Mouse (Mus musculus) kidney, adult 18-20 months (tissue): Measurements from ENCODE around the gene Dusp9.

ENCODE experiments used
- DNase-seq: peaks from one replicate; pipeline ENCODE4 v3.0.0; 2021

Gene Dusp9

DNA sequence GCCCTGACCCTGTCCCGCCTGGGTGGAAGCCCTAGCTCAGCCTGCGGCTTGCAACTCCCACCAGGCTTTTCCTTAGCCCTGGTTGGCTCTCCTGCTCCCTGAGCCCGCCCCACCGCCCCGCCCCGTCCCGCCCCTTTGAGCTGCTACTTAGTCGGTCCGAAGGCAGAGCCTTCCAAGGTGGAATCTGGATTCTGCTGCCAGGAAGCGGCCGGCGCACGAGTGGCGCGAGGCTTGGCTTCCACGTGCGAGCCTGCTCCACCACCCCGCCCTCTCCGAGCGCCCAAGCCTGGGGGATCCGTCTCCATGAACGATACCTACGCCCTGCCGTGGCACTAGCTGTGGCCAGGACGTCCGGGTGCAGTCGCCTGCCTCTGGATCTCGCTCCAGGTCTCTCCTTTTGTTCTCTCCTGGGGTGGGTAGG lies at the start of gene Dusp9:
Gene Dusp9 (plus strand): TSS at position 165 of the 421 bp plus-strand sequence.
- peak; percentile 48 for DNase-seq

DNA sequence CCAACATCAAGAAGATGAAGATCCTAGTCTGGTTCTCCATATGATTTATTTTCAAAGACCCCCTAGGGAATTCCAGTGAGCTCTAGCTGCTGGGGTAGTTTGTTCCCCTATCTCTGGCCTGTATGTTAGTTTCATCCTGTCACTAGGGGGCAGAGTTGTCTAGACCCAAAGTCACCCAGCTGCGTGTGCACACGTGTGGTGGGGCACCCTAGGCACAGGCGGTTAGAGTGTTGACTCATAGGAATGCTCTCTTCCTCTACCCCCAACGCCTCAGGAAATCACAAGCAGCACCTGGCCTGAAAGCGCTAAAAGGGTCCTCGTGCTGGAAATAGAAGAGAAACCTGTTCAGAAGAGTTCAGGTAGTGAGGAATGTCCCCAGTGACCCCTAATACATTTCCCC lies 46.0 kb upstream of the Dusp9 start:
- peak; percentile 15 for DNase-seq

- no peak for DNase-seq
These were observed 44.6 kb upstream of the Dusp9 start for GRCm38 (mm10) chrX:73594451-73595121.

- no peak for DNase-seq
These were observed 43.8 kb upstream of the Dusp9 start for GRCm38 (mm10) chrX:73595297-73595938.

GRCm38 (mm10) chrX:73601456-73601855 lies 37.8 kb upstream of the Dusp9 start:
- DNase-seq = no peak

DNA sequence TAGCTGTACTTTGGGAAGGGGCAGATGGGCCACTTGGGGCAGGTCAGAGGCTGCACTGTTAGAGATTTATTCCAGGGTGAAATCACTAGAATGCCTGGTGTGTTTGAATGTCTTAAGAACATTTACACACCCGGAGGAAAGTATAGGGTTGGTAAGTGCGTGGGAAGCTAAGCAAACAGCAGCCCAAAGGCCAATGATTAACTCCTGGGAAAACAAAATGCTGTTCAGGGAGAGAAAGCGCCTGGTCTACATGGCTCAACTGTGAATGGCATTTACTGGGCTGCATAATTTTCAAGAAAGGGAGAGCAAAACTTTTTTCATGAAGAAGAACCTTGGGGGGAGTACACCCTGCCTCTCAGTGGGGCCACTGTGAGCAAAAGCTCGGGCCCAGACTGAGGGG lies 25.6 kb upstream of the Dusp9 start:
- DNase-seq = no peak

DNA sequence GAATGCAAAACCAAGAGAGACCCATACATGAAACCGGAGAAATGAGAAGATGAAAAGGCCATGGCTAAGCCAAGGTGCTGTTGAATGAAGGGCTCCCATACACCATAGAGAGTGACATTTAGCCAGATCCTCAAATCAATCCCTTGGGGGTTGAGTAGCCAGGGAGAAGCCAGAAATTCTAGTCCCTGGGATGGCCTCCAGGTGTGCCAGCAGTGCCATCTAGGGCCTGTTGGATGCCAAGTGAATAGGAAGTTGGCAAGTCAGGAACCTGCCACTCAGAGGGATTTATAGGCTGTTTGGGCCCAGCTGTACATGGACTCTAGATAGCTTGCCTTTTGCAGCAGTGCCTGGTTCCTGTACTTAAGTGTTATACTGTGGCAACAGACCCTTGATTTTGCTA lies 23.3 kb upstream of the Dusp9 start:
- DNase-seq = no peak

DNA sequence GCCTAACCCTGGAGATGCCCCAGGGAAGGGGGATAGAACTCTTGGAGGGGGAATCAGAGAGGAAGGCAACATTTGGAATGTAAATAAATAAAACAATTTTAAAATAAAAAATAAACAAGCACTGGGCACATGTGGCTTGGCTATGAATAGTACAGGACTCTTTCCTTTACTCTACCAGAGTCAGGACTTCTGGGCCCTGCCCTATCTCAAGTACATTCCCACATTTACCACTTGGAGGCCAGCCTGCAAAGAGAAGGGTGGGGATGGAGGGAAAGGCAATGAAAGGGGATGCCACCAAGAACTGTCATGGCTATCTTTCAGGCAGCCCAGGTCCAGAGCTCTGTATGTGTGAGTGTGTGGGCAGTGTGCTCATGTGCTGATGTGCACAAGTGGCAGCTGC lies 19.8 kb upstream of the Dusp9 start:
- DNase-seq = no peak

DNA sequence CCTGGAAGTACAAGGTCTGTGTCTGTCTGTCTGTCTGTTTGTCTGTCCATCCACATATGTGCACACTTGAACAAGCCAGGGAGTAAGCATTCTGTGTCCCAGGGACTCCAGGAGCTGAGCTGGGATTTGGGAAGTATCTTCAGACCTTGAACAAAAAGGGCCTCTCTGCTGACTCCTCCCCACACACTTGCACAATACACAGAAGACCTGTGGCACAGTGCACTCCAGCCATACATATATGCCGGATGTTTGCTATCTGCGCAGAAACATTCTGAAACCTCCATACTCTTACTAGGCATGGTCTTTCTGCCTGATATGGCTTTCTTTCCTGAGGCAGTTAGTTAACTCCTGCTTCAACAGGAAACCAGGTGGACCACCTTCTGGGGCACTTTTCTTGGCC lies 19.3 kb upstream of the Dusp9 start:
- DNase-seq = no peak

- DNase-seq = no peak
These were observed 12.2 kb upstream of the Dusp9 start for GRCm38 (mm10) chrX:73626981-73627380.

- DNase-seq = no peak
These were observed 3.8 kb upstream of the Dusp9 start for GRCm38 (mm10) chrX:73635425-73635824.

DNA sequence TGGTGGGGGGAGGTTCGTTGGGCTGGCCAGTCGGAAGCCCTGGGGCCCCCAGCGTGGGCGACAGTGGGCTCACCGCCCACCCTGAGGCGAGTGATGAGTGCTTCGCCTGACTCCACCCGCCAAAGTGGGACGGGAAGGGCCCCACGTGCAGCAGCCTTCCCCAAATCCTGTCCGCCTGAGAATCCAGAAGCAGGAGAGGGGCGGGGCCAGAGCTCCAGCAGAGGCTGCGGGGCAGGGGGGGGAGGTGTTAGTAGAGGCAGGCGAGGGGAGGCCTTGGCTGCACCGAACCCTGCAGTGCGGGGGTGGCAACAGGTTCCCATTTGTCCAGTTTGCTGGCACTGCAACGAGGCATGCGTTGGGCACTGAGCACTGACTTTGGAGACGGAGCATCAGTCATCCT lies 1.8 kb upstream of the Dusp9 start:
- DNase-seq = no peak

- no peak for DNase-seq
These were observed 766 bp downstream of the Dusp9 start for GRCm38 (mm10) chrX:73639901-73640469.

DNA sequence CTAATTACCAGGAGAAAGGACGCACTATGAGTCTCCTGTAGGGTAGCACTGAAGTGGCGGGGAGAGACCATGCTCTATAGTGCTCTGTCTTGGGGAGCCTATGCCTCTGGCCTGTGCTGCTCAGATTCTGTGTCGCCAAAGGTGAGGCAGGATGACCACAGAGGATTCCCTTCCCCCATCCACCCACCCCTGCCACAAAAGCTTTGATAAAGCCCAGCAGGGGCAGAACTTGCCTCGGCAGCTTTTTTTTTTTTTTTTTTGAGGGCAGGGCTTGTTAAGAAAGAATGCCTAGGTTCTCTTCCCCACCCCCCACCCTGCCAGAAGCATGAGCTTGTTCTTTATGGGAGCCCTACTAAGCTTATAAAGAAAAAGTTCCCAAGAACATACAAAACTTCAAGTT lies 5.9 kb downstream of the Dusp9 start:
- DNase-seq = no peak

DNA sequence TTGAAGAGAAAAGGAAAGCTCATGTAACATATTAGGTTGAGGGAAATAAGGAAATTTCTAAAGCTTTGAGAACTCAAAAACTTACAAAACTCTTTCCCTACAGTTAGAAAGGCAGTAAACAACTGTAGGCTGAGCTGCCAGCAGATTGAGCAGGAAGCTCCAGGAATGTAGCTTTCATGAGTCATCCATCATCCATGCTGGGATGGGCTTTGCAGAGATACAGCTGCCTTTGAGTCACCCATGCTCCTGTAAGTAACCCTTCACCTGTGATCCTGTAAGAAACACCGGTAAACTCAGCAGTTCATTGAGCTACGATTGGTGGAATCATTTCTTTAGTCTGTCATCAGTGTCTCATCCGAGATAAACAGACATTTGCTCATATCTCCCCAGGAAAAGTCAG lies 11.7 kb downstream of the Dusp9 start:
- no peak for DNase-seq

GRCm38 (mm10) chrX:73653392-73653791 lies 14.2 kb downstream of the Dusp9 start:
- DNase-seq = no peak

DNA sequence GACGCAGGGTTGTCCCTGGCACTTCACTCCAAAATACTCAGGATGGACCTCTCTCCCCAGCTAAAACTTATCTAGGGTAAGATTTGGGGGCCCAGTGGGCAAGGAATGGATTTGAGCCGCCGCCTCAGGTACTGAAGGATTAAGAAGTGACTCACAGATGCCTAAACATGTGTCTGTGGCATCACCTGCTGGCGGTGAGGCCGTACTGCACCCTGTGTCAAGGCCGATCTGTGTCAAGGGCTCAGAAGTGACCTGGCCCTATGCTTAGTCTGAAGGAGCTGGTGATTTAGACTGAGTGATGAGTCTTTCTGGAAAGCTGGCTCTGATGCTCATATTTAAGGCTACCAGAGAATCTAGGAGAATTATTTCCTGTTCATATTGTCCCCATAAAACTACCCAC lies 15.0 kb downstream of the Dusp9 start:
- DNase-seq = peak; percentile 74

- no peak for DNase-seq
These were observed 16.3 kb downstream of the Dusp9 start for GRCm38 (mm10) chrX:73655529-73655928.

- DNase-seq = no peak
These were observed 19.2 kb downstream of the Dusp9 start for GRCm38 (mm10) chrX:73658391-73658790.

DNA sequence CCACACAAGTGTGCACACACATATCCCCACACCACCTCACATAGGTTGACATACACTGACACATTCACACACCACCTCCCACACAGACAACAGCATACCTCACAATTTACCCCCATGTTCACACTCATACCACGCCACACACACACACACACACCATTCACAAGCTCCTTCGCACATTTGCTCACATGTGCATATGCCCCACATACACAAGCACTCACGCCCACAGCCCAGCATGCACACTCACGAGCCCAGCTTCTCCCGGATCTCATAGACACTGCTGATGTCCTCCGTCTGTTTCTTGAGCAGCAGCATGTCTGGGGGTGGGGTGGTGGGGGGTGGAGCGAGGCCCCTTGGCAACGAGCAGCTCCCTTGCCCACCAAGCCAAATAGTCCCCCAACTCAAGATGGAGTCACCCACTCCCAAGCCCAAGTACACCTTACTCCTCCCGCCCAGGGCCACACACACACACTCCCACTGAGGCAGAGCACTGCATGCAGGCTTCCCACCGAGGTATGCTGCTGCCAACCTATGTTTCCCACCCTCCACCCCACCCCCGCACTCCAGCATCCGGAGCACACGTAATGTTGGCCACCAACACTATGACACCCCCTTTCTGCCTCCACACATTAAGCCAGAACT lies 19.8 kb downstream of the Dusp9 start:
- no peak for DNase-seq

GRCm38 (mm10) chrX:73659575-73660283 lies 20.5 kb downstream of the Dusp9 start, which contains the start of gene Pnck:
Gene Pnck, minus strand, starts transcription at chrX:73660117.
- DNase-seq = no peak

DNA sequence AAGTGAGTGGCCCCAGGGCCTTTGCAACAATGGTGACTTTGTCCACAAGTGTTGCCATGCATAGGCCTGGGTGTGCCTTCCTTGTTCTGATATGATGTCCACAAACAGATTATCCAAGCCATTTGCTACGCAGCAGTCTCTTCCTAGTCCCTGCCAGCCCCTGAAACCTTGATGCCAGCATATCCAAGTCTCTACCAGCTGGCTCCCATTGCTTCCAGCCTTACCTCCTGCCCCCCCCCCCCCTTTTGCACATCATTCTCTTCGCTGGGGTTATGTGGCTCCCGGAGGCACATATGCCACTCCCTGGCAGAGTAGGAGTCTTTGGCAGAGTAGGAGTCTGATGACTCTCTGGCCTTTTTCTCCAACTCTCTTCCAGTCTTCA lies 21.1 kb downstream of the Dusp9 start:
- DNase-seq = no peak

GRCm38 (mm10) chrX:73663143-73663542 lies 23.9 kb downstream of the Dusp9 start:
- no peak for DNase-seq
